Mouse (Mus musculus) heart, embryonic 10.5 days (tissue): ENCODE data around the gene Ghdc. TPM values are rescaled to one million over a fixed set of nuclear protein-coding genes. Genes with fewer than 3 reads are reported as not detected.
A peak's percentile ranks its signal among the peaks of the same experiment; 100 is the strongest.

Experiments used
- DNase-seq: peaks from one replicate; pipeline ENCODE4 v3.0.0-alpha.2; 2017; ENCODE audit warnings: low spot score
- H3K27ac ChIP-seq: fragments of 300-500 bp; sonication (generic); 2 replicates; pipeline ENCODE4 v1.5.1; 2016; ENCODE audit warnings: mild to moderate bottlenecking
- H3K27me3 ChIP-seq: fragments of 300-500 bp; sonication (generic); 2 replicates; pipeline ENCODE4 v1.6.1; 2016; ENCODE audit warnings: mild to moderate bottlenecking; ENCODE audit not compliant: poor library complexity, insufficient read depth, severe bottlenecking
- H3K36me3 ChIP-seq: fragments of 300-500 bp; sonication (generic); 2 replicates; pipeline ENCODE4 v1.6.1; 2016; ENCODE audit warnings: mild to moderate bottlenecking, moderate library complexity
- H3K4me1 ChIP-seq: fragments of 300-500 bp; sonication (generic); 2 replicates; pipeline ENCODE4 v1.6.1; 2016; ENCODE audit warnings: mild to moderate bottlenecking
- H3K4me3 ChIP-seq: fragments of 300-500 bp; sonication (generic); 2 replicates; pipeline ENCODE4 v1.5.1; 2016; ENCODE audit warnings: mild to moderate bottlenecking, moderate library complexity
- H3K9me3 ChIP-seq: fragments of 300-500 bp; sonication (generic); 2 replicates; pipeline ENCODE4 v1.6.1; 2016; ENCODE audit warnings: mild to moderate bottlenecking, moderate library complexity
- WGBS: fragments of 180-500 bp; shearing (Covaris S2); methylation state at CpG from one replicate; pipeline ENCODE4 v1.1.7; 2016; 5-methylcytosine and 5-hydroxymethylcytosine counted together
- polyA plus RNA-seq: library from polyadenylated mRNA; unstranded; fragments of >200 nt; fragmentation: Nextera tagmentation; extraction: Ambion mirVana; gene quantifications from 2 replicates; pipeline ENCODE4 v1.2.1, GENCODE M21; 2016

The Ghdc gene
- polyA plus RNA-seq, 1 experiment from 2014 or later: 4.8 TPM

GRCm38 (mm10) chr11:100754693-100755057, 16.1 kb downstream of the Ghdc start:
- 89% methylated on average over 3 of the region's 3 CpGs for WGBS
- Histone ChIP-seq H3K27me3 (peaks cover 96% of the 10 kb centered on the region), H3K4me3 (no peak overlapping the region), H3K27ac (no peak overlapping the region), H3K9me3 (no peaks in the 10 kb centered on the region), H3K36me3 (no peaks in the 10 kb centered on the region), H3K4me1 (peaks cover 11% of the 10 kb centered on the region)
- no peak for DNase-seq

DNA sequence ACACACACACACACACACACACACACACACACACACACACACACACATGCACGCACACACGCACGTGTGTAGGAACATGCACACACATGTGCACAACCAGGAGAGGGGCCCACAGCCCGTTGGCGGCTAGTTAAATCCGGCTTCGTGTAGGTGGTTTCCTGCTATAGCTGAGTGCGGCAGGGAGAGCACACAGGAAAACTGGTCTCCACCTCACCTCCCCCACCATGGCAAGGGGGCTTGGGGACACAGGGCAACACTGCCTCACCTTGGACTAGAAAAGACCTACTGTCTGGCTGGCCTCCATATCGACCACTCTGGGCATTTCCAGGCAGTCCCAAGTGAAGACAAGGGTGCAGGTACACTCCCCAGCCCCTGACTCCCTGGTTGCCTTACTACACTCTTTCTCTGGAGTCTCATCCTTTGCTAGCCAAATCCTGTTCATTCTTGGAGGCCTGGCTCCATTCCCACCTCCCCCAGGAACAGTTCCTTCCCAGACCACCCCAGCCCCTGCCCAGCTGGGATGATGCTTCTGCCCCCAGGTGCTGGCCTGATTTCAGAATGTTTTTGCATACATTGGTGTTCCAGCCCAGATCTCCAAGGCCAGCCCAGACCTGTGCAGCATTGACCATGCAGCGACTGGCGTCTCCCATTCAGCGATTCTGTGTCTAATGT, 16.6 kb downstream of the Ghdc start:
- Histone ChIP-seq H3K4me1 (peaks cover 6% of the 10 kb centered on the region), H3K9me3 (no peaks in the 10 kb centered on the region), H3K36me3 (no peaks in the 10 kb centered on the region), H3K27me3 (peaks cover 96% of the 10 kb centered on the region), H3K4me3 (no peak overlapping the region), H3K27ac (no peak overlapping the region)
- DNase-seq: no peak
- 77% methylated on average over 12 of the region's 12 CpGs for WGBS

- Histone ChIP-seq H3K36me3 (no peaks in the 10 kb centered on the region), H3K4me1 (no peaks in the 10 kb centered on the region), H3K27ac (no peak overlapping the region), H3K9me3 (no peaks in the 10 kb centered on the region), H3K4me3 (no peak overlapping the region), H3K27me3 (peaks cover 98% of the 10 kb centered on the region)
- DNase-seq: no peak
- 36% methylated on average over 10 of the region's 10 CpGs for whole genome bisulfite sequencing
Observed at GRCm38 (mm10) chr11:100752294-100752693, 18.5 kb downstream of the Ghdc start.

GRCm38 (mm10) chr11:100750127-100750526, 20.6 kb downstream of the Ghdc start:
- peaks cover 8% of the 10 kb centered on the region; the same call in 1 of the 2 replicates for H3K4me1 ChIP-seq
- peaks cover 100% of the 10 kb centered on the region for H3K27me3 ChIP-seq
- 80% methylated on average over 16 of the region's 16 CpGs for WGBS
- H3K9me3 ChIP-seq: no peaks in the 10 kb centered on the region
- H3K4me3 ChIP-seq: no peak overlapping the region
- H3K36me3 ChIP-seq: no peaks in the 10 kb centered on the region
- no peak for DNase-seq
- H3K27ac ChIP-seq: no peak overlapping the region

- WGBS: 25% methylated on average over 25 of the region's 25 CpGs
- no peak overlapping the region for H3K27ac ChIP-seq
- H3K9me3 ChIP-seq: no peaks in the 10 kb centered on the region
- peaks cover 94% of the 10 kb centered on the region for H3K27me3 ChIP-seq
- no peaks in the 10 kb centered on the region for H3K36me3 ChIP-seq
- peaks cover 8% of the 10 kb centered on the region; the same call in 1 of the 2 replicates for H3K4me1 ChIP-seq
- no peak for DNase-seq
- no peak overlapping the region; the same call in 1 of the 2 replicates for H3K4me3 ChIP-seq
Observed at GRCm38 (mm10) chr11:100749469-100749868, 21.3 kb downstream of the Ghdc start.

- H3K4me3 ChIP-seq: no peak overlapping the region
- DNase-seq: no peak
- WGBS: 68% methylated on average over 4 of the region's 4 CpGs
- no peaks in the 10 kb centered on the region for H3K36me3 ChIP-seq
- peaks cover 90% of the 10 kb centered on the region for H3K27me3 ChIP-seq
- no peaks in the 10 kb centered on the region for H3K9me3 ChIP-seq
- H3K4me1 ChIP-seq: peaks cover 8% of the 10 kb centered on the region; the same call in 1 of the 2 replicates
- no peak overlapping the region for H3K27ac ChIP-seq
Observed at GRCm38 (mm10) chr11:100748620-100749019, 22.1 kb downstream of the Ghdc start.

GRCm38 (mm10) chr11:100747114-100747513, 23.6 kb downstream of the Ghdc start:
- Histone ChIP-seq H3K4me3 (no peak overlapping the region), H3K36me3 (no peaks in the 10 kb centered on the region), H3K4me1 (peaks cover 8% of the 10 kb centered on the region; the same call in 1 of the 2 replicates), H3K27ac (no peak overlapping the region), H3K9me3 (no peaks in the 10 kb centered on the region), H3K27me3 (peaks cover 80% of the 10 kb centered on the region)
- WGBS: 69% methylated on average over 5 of the region's 5 CpGs
- no peak for DNase-seq

GRCm38 (mm10) chr11:100746546-100746945, 24.2 kb downstream of the Ghdc start:
- Histone ChIP-seq H3K4me1 (peaks cover 8% of the 10 kb centered on the region; the same call in 1 of the 2 replicates), H3K27me3 (peaks cover 76% of the 10 kb centered on the region), H3K9me3 (no peaks in the 10 kb centered on the region), H3K27ac (no peak overlapping the region), H3K36me3 (no peaks in the 10 kb centered on the region), H3K4me3 (no peak overlapping the region)
- 77% methylated on average over 10 of the region's 10 CpGs for WGBS
- no peak for DNase-seq

GRCm38 (mm10) chr11:100745085-100745484, 25.7 kb downstream of the Ghdc start:
- Histone ChIP-seq H3K27me3 (peaks cover 72% of the 10 kb centered on the region), H3K4me3 (no peak overlapping the region), H3K9me3 (no peaks in the 10 kb centered on the region), H3K36me3 (no peaks in the 10 kb centered on the region), H3K4me1 (peaks cover 8% of the 10 kb centered on the region; the same call in 1 of the 2 replicates), H3K27ac (no peak overlapping the region)
- WGBS: 16% methylated on average over 6 of the region's 6 CpGs
- DNase-seq: no peak

DNA sequence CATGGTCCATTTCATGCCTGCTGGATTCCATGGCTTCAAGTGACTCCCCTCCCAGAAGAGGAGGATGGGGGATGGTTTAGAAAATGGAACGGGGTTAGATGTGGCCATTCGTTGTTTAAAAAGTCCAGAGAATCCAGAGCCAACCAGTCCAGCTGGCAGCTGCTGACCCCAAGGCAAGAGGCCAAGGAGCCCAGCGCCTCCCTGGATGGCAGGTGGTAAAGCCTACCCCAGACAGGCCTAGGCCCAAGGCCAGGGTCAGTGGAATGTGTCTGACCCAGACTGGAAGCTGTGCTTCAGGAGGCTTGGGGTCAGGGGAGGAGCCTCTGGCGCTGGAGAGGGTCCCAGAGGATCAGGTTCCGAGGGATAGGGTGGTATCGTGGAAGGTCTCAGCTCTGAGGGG, 29.4 kb downstream of the Ghdc start:
- H3K27me3 ChIP-seq: peaks cover 39% of the 10 kb centered on the region
- no peak overlapping the region for H3K4me3 ChIP-seq
- 66% methylated on average over 6 of the region's 6 CpGs for WGBS
- H3K36me3 ChIP-seq: no peaks in the 10 kb centered on the region
- H3K9me3 ChIP-seq: no peaks in the 10 kb centered on the region
- H3K4me1 ChIP-seq: peaks cover 18% of the 10 kb centered on the region
- no peak for DNase-seq
- H3K27ac ChIP-seq: no peak overlapping the region

DNA sequence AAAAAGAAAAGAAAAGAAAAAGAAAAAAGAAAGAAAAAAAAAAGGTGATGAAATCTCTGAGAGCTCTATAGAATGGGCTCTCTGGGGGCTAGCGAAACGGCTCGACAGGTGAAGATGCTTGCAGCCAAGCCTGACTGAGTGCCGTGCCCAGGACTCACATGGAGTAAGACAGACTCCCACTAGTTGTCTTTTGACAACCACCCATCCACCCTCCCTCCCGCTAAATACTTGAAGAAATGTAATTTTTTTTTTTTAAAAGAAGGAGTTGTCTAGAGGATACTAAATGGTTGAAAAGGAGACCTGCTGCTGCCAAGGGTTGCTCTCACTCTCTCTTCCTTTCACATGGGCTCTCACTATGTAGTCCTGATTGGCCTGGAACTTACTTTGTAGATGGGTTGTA, 32.0 kb downstream of the Ghdc start:
- 18% methylated on average over 5 of the region's 5 CpGs for WGBS

DNA sequence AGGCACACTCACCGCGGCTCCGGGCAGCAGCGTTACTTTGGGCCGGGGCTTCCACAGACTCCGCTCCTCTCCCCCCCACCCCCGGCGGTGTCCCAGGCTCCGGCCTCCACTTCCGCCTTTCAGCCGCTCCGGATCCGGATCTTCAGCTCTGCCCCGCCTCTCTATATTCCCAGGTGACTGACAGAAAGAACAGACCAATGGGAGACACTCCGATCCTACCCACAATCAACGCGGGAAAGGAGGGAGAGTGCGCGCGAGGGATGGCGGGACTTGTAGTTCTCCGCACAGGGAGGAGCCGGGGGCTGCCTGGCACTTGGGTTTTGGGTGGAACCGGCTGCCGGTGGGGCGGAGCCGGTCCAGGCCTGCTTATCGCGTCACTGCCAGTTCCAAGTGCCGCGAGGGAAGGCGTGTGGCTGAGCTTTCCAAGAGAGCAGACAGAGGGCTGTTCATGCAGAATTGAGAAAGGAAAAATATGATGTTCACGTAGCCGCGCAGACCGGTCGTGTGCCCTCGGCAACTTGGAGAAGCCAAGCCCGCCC, 32.6 kb downstream of the Ghdc start, which contains the start of gene Rab5c:
Rab5c (minus strand) TSS at position 150 of the 539 bp plus-strand sequence.
- WGBS: 1% methylated on average over 39 of the region's 39 CpGs
- Histone ChIP-seq H3K36me3 (peaks cover 6% of the 10 kb centered on the region; the same call in 1 of the 2 replicates), H3K4me1 (peaks cover 27% of the 10 kb centered on the region), H3K4me3 (peak within 1 kb of the TSS; percentile 85), H3K27me3 (peaks cover 18% of the 10 kb centered on the region; the same call in 1 of the 2 replicates), H3K27ac (peak within 1 kb of the TSS; percentile 92), H3K9me3 (no peaks in the 10 kb centered on the region)
- peak; percentile 100 for DNase-seq

More for the DNA sequence above, 32.0 kb downstream of the Ghdc start:
- no peak for DNase-seq
- Histone ChIP-seq H3K36me3 (0 out of 2 replicates have a peak, but pooled peaks cover under 1% of the 10 kb centered on the region), H3K27ac (peak overlapping the region; percentile 92), H3K4me1 (peaks cover 27% of the 10 kb centered on the region), H3K27me3 (peaks cover 21% of the 10 kb centered on the region; the same call in 1 of the 2 replicates), H3K9me3 (no peaks in the 10 kb centered on the region), H3K4me3 (peak overlapping the region; percentile 85)

GRCm38 (mm10) chr11:100737105-100737733, 33.5 kb downstream of the Ghdc start:
- 1% methylated on average over 13 of the region's 13 CpGs for WGBS
- no peaks in the 10 kb centered on the region for H3K9me3 ChIP-seq

More at GRCm38 (mm10) chr11:100737105-100737733, 33.5 kb downstream of the Ghdc start:
- no peak for DNase-seq
- Histone ChIP-seq H3K36me3 (peaks cover 13% of the 10 kb centered on the region), H3K27ac (peak overlapping the region; percentile 92), H3K4me1 (peaks cover 27% of the 10 kb centered on the region), H3K27me3 (peaks cover 17% of the 10 kb centered on the region; the same call in 1 of the 2 replicates), H3K4me3 (peak overlapping the region; percentile 85)
